Comparison of ENCODE assay signal across 25 mouse cellular contexts in genomic region chr13:73944606-73945005, GRCm38 (mm10). TPM values are rescaled to one million over a fixed set of nuclear protein-coding genes. Genes with fewer than 3 reads are reported as not detected.
A peak's percentile ranks its signal among the peaks of the same experiment; 100 is the strongest.
DNase-seq lines count a peak whose midpoint lies in the region.
"Had no signal": no experiment of that assay in that cellular context is flagged by ENCODE, and none has a peak within 500 bp of the region (broad histone marks: within the 10 kb centered on the region; RNA-seq: fewer than 3 reads in every experiment).

No protein-coding gene starts in this region.

- H3K9me3 ChIP-seq in heart, embryonic 10.5 days, result no peaks in the 10 kb centered on the region
- H3K9me3 ChIP-seq: embryonic facial prominence, embryonic 13.5 days; forebrain, embryonic 13.5 days; forebrain, embryonic 15.5 days had no signal

- peaks cover 91% of the 10 kb centered on the region for H3K36me3 ChIP-seq in heart, embryonic 10.5 days

- peak; percentile 67 for DNase-seq in heart, embryonic 10.5 days (ENCODE audit: low spot score)
- no peak for DNase-seq in heart, postnatal 25 days (ENCODE audit: low spot score)
- peak; percentile 72 for DNase-seq in urinary bladder, postnatal 14 days (ENCODE audit: low spot score)
- no peak for DNase-seq in urinary bladder, adult 2 months (ENCODE audit: low spot score)
- peak; percentile 36 to 64 for DNase-seq in urinary bladder, postnatal 36 days (ENCODE audit: low spot score in 2 of 2)
- no peak for DNase-seq in cerebellum, adult 18-20 months
- DNase-seq: adrenal gland, adult 2 months; adrenal gland, postnatal 10 days; adrenal gland, postnatal 25 days; cerebellum, adult 11 months; cerebellum, adult 2 months; cerebellum, adult 9-10 months; cerebellum, postnatal 10 days; cerebellum, postnatal 25 days; forebrain, postnatal 0 days had no signal

- WGBS in heart, embryonic 10.5 days, result 87% methylated on average over 9 of the region's 9 CpGs

- no peak overlapping the region for H3K4me3 ChIP-seq in heart, embryonic 10.5 days
- H3K4me3 ChIP-seq: embryonic facial prominence, embryonic 13.5 days; forebrain, embryonic 13.5 days; forebrain, embryonic 15.5 days had no signal

- H3K4me1 ChIP-seq in heart, embryonic 10.5 days, result no peaks in the 10 kb centered on the region
- H3K4me1 ChIP-seq: embryonic facial prominence, embryonic 13.5 days; forebrain, embryonic 13.5 days; forebrain, embryonic 15.5 days had no signal

- H3K27me3 ChIP-seq in heart, embryonic 10.5 days (ENCODE audit: insufficient read depth, poor library complexity, severe bottlenecking), result no peaks in the 10 kb centered on the region
- H3K27me3 ChIP-seq: embryonic facial prominence, embryonic 13.5 days; forebrain, embryonic 13.5 days; forebrain, embryonic 15.5 days had no signal

- H3K27ac ChIP-seq in heart, embryonic 10.5 days, result no peak overlapping the region
- H3K27ac ChIP-seq: embryonic facial prominence, embryonic 13.5 days; forebrain, embryonic 13.5 days; forebrain, embryonic 15.5 days had no signal

- intact Hi-C loops in heart, postnatal 25 days (cut with DNase I), result no loop called here

RNA-seq across cellular contexts. Expression of gene Brd9, which starts 7.0 kb away (rescaled TPM):
- polyA plus RNA-seq in heart, embryonic 10.5 days (2016; fragmentation: Nextera tagmentation; extraction: Ambion mirVana), result 38.4 and 43.5 TPM in 2 replicates
- total RNA-seq in heart, postnatal 25 days (2021), result 10 to 100 TPM; 22.9 to 23.9 TPM
- polyA plus RNA-seq in urinary bladder, adult 2 months (2012; rRNA removed), result 62.4 and 64.3 TPM in 2 replicates

RNA-seq across cellular contexts. Expression of gene Trip13, which starts 7.0 kb away (rescaled TPM):
- 52.7 and 62.5 TPM in 2 replicates for polyA plus RNA-seq in heart, embryonic 10.5 days (2016; fragmentation: Nextera tagmentation; extraction: Ambion mirVana)
- total RNA-seq in heart, postnatal 25 days (2021), result under 1 TPM; 0.17 to 0.39 TPM
- 1.7 and 2.0 TPM in 2 replicates for polyA plus RNA-seq in urinary bladder, adult 2 months (2012; rRNA removed)

RNA-seq across cellular contexts. Expression of gene Zdhhc11, which starts 19.0 kb away (rescaled TPM):
- polyA plus RNA-seq in heart, embryonic 10.5 days (2016; fragmentation: Nextera tagmentation; extraction: Ambion mirVana), result not detected in 2 replicates
- not detected for total RNA-seq in heart, postnatal 25 days (2021)
- not detected in 2 replicates for polyA plus RNA-seq in urinary bladder, adult 2 months (2012; rRNA removed)
- total RNA-seq: adrenal gland, adult 2 months; adrenal gland, postnatal 10 days; adrenal gland, postnatal 25 days; adrenal gland, postnatal 4 days; ES-E14; forebrain, postnatal 0 days; MEL had no signal
- polyA plus RNA-seq: adrenal gland, adult 2 months; C2C12; cerebellum, adult 2 months; cortical plate, adult 2 months; embryonic facial prominence, embryonic 11.5 days; embryonic facial prominence, embryonic 13.5 days; forebrain, embryonic 11.5 days; forebrain, embryonic 13.5 days; forebrain, embryonic 15.5 days; forebrain, postnatal 0 days had no signal

Comparison
In these comparisons a context has a peak if more than half of its experiments do, and no peak if none do; other contexts are left out.
1. DNase-seq: peak in heart, embryonic 10.5 days (single experiment), urinary bladder, postnatal 14 days (single experiment) and urinary bladder, postnatal 36 days (2 of 2); none in heart, postnatal 25 days (single experiment), urinary bladder, adult 2 months (single experiment) and cerebellum, adult 18-20 months (0 of 2).
2. RNA of gene Trip13, which starts 7.0 kb away (polyA plus RNA-seq): 52.7 to 62.5 TPM in heart, embryonic 10.5 days; 1.7 to 2.0 TPM in urinary bladder, adult 2 months; every median in the first group is over 10 times any median in the second.